Mouse (Mus musculus) forebrain, embryonic 14.5 days (tissue): ENCODE results near the gene 1700020L24Rik. TPM values are rescaled to one million over a fixed set of nuclear protein-coding genes. Genes with fewer than 3 reads are reported as not detected.

Experiments used
- ATAC-seq: fragments of 200-750 bp; cut with Nextera tagmentation; 2 replicates; pipeline ENCODE4 v1.8.0; 2017; ENCODE audit warnings: mild to moderate bottlenecking, moderate library complexity
- DNase-seq: peaks from one replicate; pipeline ENCODE4 v3.0.0-alpha.2; 2015; ENCODE audit warnings: low spot score
- H3K27ac ChIP-seq: fragments of 300-500 bp; sonication (generic); 2 replicates; pipeline ENCODE4 v1.5.1; 2014; ENCODE audit warnings: low read depth, mild to moderate bottlenecking, control low read depth, low read length, moderate library complexity
- H3K27me3 ChIP-seq: fragments of 300-500 bp; sonication (generic); replicated peaks from 2 replicates; pipeline ENCODE4 v1.6.1; 2014; ENCODE audit warnings: low read length, control low read depth, mixed read lengths; ENCODE audit not compliant: control insufficient read depth, insufficient read depth
- H3K36me3 ChIP-seq: fragments of 300-500 bp; sonication (generic); 2 replicates; pipeline ENCODE4 v1.6.1; 2014; ENCODE audit warnings: low read length, control low read depth; ENCODE audit not compliant: control insufficient read depth, insufficient read depth
- H3K4me1 ChIP-seq: fragments of 300-500 bp; sonication (generic); 2 replicates; pipeline ENCODE4 v1.6.1; 2014; ENCODE audit warnings: antibody characterized with exemption, low read length, control low read depth; ENCODE audit not compliant: control insufficient read depth, insufficient read depth
- H3K4me2 ChIP-seq: fragments of 300-500 bp; sonication (generic); 2 replicates; pipeline ENCODE4 v1.6.1; 2014; ENCODE audit warnings: mild to moderate bottlenecking, control low read depth, low read length
- H3K4me3 ChIP-seq: fragments of 300-500 bp; sonication (generic); 2 replicates; pipeline ENCODE4 v1.5.1; 2014; ENCODE audit warnings: low read depth, low read length, control low read depth
- H3K9ac ChIP-seq: fragments of 300-500 bp; sonication (generic); 2 replicates; pipeline ENCODE4 v1.6.1; 2014; ENCODE audit warnings: mild to moderate bottlenecking, low read length, control low read depth, moderate library complexity
- H3K9me3 ChIP-seq: fragments of 300-500 bp; sonication (generic); replicated peaks from 2 replicates; pipeline ENCODE4 v1.6.1; 2016; ENCODE audit warnings: low read length, control low read depth, mixed read lengths; ENCODE audit not compliant: control insufficient read depth
- WGBS: fragments of 180-500 bp; shearing (Covaris S2); extraction: QIAGEN DNeasy Blood & Tissue Kit; methylation state at CpG from one replicate; pipeline ENCODE4 v1.1.7; 2014; 5-methylcytosine and 5-hydroxymethylcytosine counted together
- polyA plus RNA-seq: library from polyadenylated mRNA; unstranded; fragments of >200 nt; fragmentation: Nextera tagmentation; extraction: Ambion mirVana; gene quantifications from 2 replicates; pipeline ENCODE4 v1.2.1, GENCODE M21; 2014

The 1700020L24Rik gene
- polyA plus RNA-seq, 1 experiment from 2014 or later: 0.36 TPM

- Histone ChIP-seq H3K36me3 (no peaks in the 10 kb centered on the region), H3K9ac (no peak overlapping the region), H3K4me1 (no peaks in the 10 kb centered on the region; the same call in 1 of the 2 replicates), H3K27ac (no peak overlapping the region), H3K9me3 (no peaks in the 10 kb centered on the region), H3K27me3 (peaks cover 11% of the 10 kb centered on the region; the same call in 1 of the 2 replicates), H3K4me3 (no peak overlapping the region), H3K4me2 (no peak overlapping the region)
- WGBS: 54% methylated on average over 9 of the region's 9 CpGs
- no peak for DNase-seq
- ATAC-seq: no peak
Observed at GRCm38 (mm10) chr11:83457912-83458601, 20.6 kb downstream of the 1700020L24Rik start.

GRCm38 (mm10) chr11:83461462-83462027 is 24.1 kb downstream of the 1700020L24Rik start:
- Histone ChIP-seq H3K9me3 (no peaks in the 10 kb centered on the region), H3K27ac (no peak overlapping the region), H3K36me3 (no peaks in the 10 kb centered on the region), H3K9ac (no peak overlapping the region), H3K4me3 (no peak overlapping the region), H3K4me1 (peaks cover under 1% of the 10 kb centered on the region; the same call in 1 of the 2 replicates), H3K27me3 (peaks cover 21% of the 10 kb centered on the region), H3K4me2 (no peak overlapping the region)
- DNase-seq: no peak
- 71% methylated on average over 10 of the region's 10 CpGs for WGBS
- ATAC-seq: no peak

- no peaks in the 10 kb centered on the region for H3K36me3 ChIP-seq
- H3K4me3 ChIP-seq: peak within 1 kb of the TSS; percentile 41
- ATAC-seq (no peak; the same call in 1 of the 2 replicates), DNase-seq (no peak)
- H3K27me3 ChIP-seq: peaks cover 21% of the 10 kb centered on the region
- peaks cover 8% of the 10 kb centered on the region; the same call in 1 of the 2 replicates for H3K4me1 ChIP-seq
- H3K27ac ChIP-seq: no peak within 1 kb of the TSS
- under 1% methylated on average over 37 of the region's 42 CpGs for WGBS
- H3K9me3 ChIP-seq: no peaks in the 10 kb centered on the region
- H3K9ac ChIP-seq: peak within 1 kb of the TSS; percentile 68
- peak within 1 kb of the TSS; percentile 90 for H3K4me2 ChIP-seq
Observed at GRCm38 (mm10) chr11:83462711-83463244, 25.3 kb downstream of the 1700020L24Rik start, which contains the start of gene Mmp28. Gene Mmp28 (minus strand): TSS chr11:83463071.

- Histone ChIP-seq H3K4me1 (peaks cover 8% of the 10 kb centered on the region; the same call in 1 of the 2 replicates), H3K9ac (no peak overlapping the region), H3K27me3 (peaks cover 16% of the 10 kb centered on the region), H3K4me3 (no peak overlapping the region), H3K27ac (no peak overlapping the region), H3K9me3 (no peaks in the 10 kb centered on the region), H3K36me3 (no peaks in the 10 kb centered on the region), H3K4me2 (no peak overlapping the region)
- DNase-seq (peak; percentile 59), ATAC-seq (no peak)
- WGBS: 18% methylated on average over 2 of the region's 2 CpGs
Observed at GRCm38 (mm10) chr11:83465976-83466375, 28.5 kb downstream of the 1700020L24Rik start.

GRCm38 (mm10) chr11:83467120-83467652 is 29.7 kb downstream of the 1700020L24Rik start:
- H3K4me3 ChIP-seq: no peak overlapping the region
- no peaks in the 10 kb centered on the region for H3K9me3 ChIP-seq
- 40% methylated on average over 11 of the region's 11 CpGs for WGBS
- peaks cover 16% of the 10 kb centered on the region for H3K27me3 ChIP-seq
- H3K9ac ChIP-seq: no peak overlapping the region
- H3K27ac ChIP-seq: no peak overlapping the region; the same call in 1 of the 2 replicates
- peak; percentile 76 for DNase-seq
- H3K36me3 ChIP-seq: no peaks in the 10 kb centered on the region
- H3K4me1 ChIP-seq: peaks cover 8% of the 10 kb centered on the region; the same call in 1 of the 2 replicates
- peak; percentile 64 for ATAC-seq
- no peak overlapping the region for H3K4me2 ChIP-seq

- no peak overlapping the region for H3K27ac ChIP-seq
- H3K4me1 ChIP-seq: peaks cover 8% of the 10 kb centered on the region; the same call in 1 of the 2 replicates
- H3K36me3 ChIP-seq: no peaks in the 10 kb centered on the region
- peaks cover 7% of the 10 kb centered on the region for H3K27me3 ChIP-seq
- H3K9ac ChIP-seq: no peak overlapping the region
- no peak overlapping the region for H3K4me2 ChIP-seq
- no peak overlapping the region for H3K4me3 ChIP-seq
- ATAC-seq (no peak), DNase-seq (no peak)
- 94% methylated on average over 3 of the region's 3 CpGs for WGBS
- H3K9me3 ChIP-seq: no peaks in the 10 kb centered on the region
Observed at GRCm38 (mm10) chr11:83468765-83469164, 31.3 kb downstream of the 1700020L24Rik start.

- Histone ChIP-seq H3K4me1 (peaks cover 17% of the 10 kb centered on the region), H3K9ac (no peak overlapping the region), H3K4me3 (no peak overlapping the region), H3K4me2 (peak overlapping the region; percentile 56; the same call in 1 of the 2 replicates), H3K27me3 (no peaks in the 10 kb centered on the region), H3K27ac (no peak overlapping the region), H3K9me3 (no peaks in the 10 kb centered on the region), H3K36me3 (peaks cover 8% of the 10 kb centered on the region)
- DNase-seq (no peak), ATAC-seq (no peak)
- WGBS: 89% methylated on average over 2 of the region's 2 CpGs
Observed at GRCm38 (mm10) chr11:83471766-83472165, 34.3 kb downstream of the 1700020L24Rik start.

GRCm38 (mm10) chr11:83472324-83473234 is 35.1 kb downstream of the 1700020L24Rik start, which contains the start of gene Taf15:
Gene Taf15 (plus strand): TSS chr11:83473086.
- H3K4me1 ChIP-seq: peaks cover 11% of the 10 kb centered on the region
- peak; percentile 99 for DNase-seq
- peak within 1 kb of the TSS; percentile 93 for H3K9ac ChIP-seq
- peak within 1 kb of the TSS; percentile 91 for H3K4me2 ChIP-seq
- H3K36me3 ChIP-seq: peaks cover 12% of the 10 kb centered on the region
- H3K9me3 ChIP-seq: no peaks in the 10 kb centered on the region
- H3K4me3 ChIP-seq: peak within 1 kb of the TSS; percentile 95
- WGBS: under 1% methylated on average over 66 of the region's 66 CpGs
- ATAC-seq: peak; percentile 99
- H3K27ac ChIP-seq: peak within 1 kb of the TSS; percentile 97
- H3K27me3 ChIP-seq: no peaks in the 10 kb centered on the region
